Mouse (Mus musculus) liver, adult 2 months (tissue): ENCODE measurements around the gene Gal3st2c.

Source experiments
- CTCF ChIP-seq: fragments of 200-500 bp; IDR thresholded peaks from 2 replicates; pipeline ENCODE4 v1.5.1; 2011; ENCODE audit warnings: low read depth, low read length, control low read depth
- POLR2A ChIP-seq: fragments of 200-500 bp; IDR thresholded peaks from 2 replicates; pipeline ENCODE4 v1.6.1; 2011; ENCODE audit warnings: low read length, control low read depth; ENCODE audit not compliant: insufficient read depth; ENCODE audit errors: extremely low read depth

DNA sequence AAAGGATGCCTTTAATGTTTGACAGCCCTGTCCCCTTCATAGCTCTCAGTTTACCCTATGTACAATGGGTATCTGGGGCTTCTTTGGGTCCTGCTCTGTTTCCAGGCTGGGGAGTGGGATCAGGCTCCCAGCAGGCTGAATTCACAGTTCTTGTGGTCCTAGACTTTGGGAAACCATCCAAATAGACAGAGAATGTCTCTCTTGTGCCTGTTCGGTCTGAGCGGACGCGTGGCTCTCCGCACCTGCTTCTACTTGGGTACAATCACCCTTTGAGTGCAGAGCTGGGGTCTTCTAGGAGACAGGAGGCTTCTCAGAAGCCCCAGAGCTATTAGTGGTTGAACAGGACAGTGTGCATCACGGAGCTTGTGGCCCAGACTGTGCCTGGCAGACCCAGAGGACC is 29.8 kb downstream of the Gal3st2c start, which contains the start of gene Neu4:
- no peak for TF ChIP-seq POLR2A
- TF ChIP-seq CTCF, result no peak
